Mouse (Mus musculus) limb, embryonic 14.5 days (tissue): ENCODE measurements around the gene Med1. TPM values are rescaled to one million over a fixed set of nuclear protein-coding genes. Genes with fewer than 3 reads are reported as not detected.

Experiments used
- ATAC-seq: fragments of 200-750 bp; cut with Nextera tagmentation; 2 replicates; pipeline ENCODE4 v1.8.0; 2017; ENCODE audit warnings: low read depth, moderate number of reproducible peaks, moderate TSS enrichment; ENCODE audit not compliant: low FRiP score
- DNase-seq: peaks from one replicate; pipeline ENCODE4 v3.0.0-alpha.2; 2015; ENCODE audit warnings: low spot score
- H3K27ac ChIP-seq: fragments of 300-500 bp; sonication (generic); replicated peaks from 2 replicates; pipeline ENCODE4 v1.5.1; 2014; ENCODE audit warnings: low read depth, mild to moderate bottlenecking, low read length, moderate library complexity, mixed read lengths
- H3K27me3 ChIP-seq: fragments of 300-500 bp; sonication (generic); 2 replicates; pipeline ENCODE4 v1.6.1; 2014; ENCODE audit warnings: low read length, mixed read lengths; ENCODE audit not compliant: control insufficient read depth, insufficient read depth
- H3K36me3 ChIP-seq: fragments of 300-500 bp; sonication (generic); 2 replicates; pipeline ENCODE4 v1.6.1; 2014; ENCODE audit warnings: mild to moderate bottlenecking, low read length, moderate library complexity, mixed read lengths; ENCODE audit not compliant: control insufficient read depth, insufficient read depth
- H3K4me1 ChIP-seq: fragments of 300-500 bp; sonication (generic); 2 replicates; pipeline ENCODE4 v1.6.1; 2014; ENCODE audit warnings: antibody characterized with exemption, low read length, mixed read lengths; ENCODE audit not compliant: control insufficient read depth, insufficient read depth
- H3K4me2 ChIP-seq: fragments of 300-500 bp; sonication (generic); replicated peaks from 2 replicates; pipeline ENCODE4 v1.6.1; 2014; ENCODE audit warnings: low read depth, mild to moderate bottlenecking, low read length, moderate library complexity; ENCODE audit not compliant: severe bottlenecking
- H3K4me3 ChIP-seq: fragments of 300-500 bp; sonication (generic); replicated peaks from 2 replicates; pipeline ENCODE4 v1.5.1; 2014; ENCODE audit warnings: low read length
- H3K9ac ChIP-seq: fragments of 300-500 bp; sonication (generic); 2 replicates; pipeline ENCODE4 v1.6.1; 2014; ENCODE audit warnings: mild to moderate bottlenecking, low read depth, low read length, moderate library complexity; ENCODE audit not compliant: severe bottlenecking
- H3K9me3 ChIP-seq: fragments of 300-500 bp; sonication (generic); 2 replicates; pipeline ENCODE4 v1.6.1; 2016; ENCODE audit warnings: low read length; ENCODE audit not compliant: control insufficient read depth
- POLR2A ChIP-seq: fragments of 200-500 bp; IDR thresholded peaks from 2 replicates; pipeline ENCODE4 v1.8.0; 2012; ENCODE audit warnings: inconsistent platforms, mild to moderate bottlenecking, moderate library complexity, borderline replicate concordance; ENCODE audit not compliant: insufficient read depth, insufficient read length; ENCODE audit errors: extremely low read depth
- WGBS: fragments of 180-500 bp; shearing (Covaris S2); extraction: QIAGEN DNeasy Blood & Tissue Kit; methylation state at CpG from one replicate; pipeline ENCODE4 v1.1.7; 2014; 5-methylcytosine and 5-hydroxymethylcytosine counted together
- microRNA-seq: library from miRNA; unstranded; fragments of <30 nt; microRNA quantifications from one replicate; pipeline ENCODE4, GENCODE M21; 2016
- polyA plus RNA-seq, 2 experiments: library from polyadenylated mRNA; depleted of rRNA in 1 of 2; stranded (reverse) in 1 of 2; unstranded in 1 of 2; fragments of >200 nt; fragmentation: Nextera tagmentation in 1 of 2; extraction: Ambion mirVana in 1 of 2; gene quantifications; 2 replicates each; pipeline versions ENCODE4 v1.2.1 to v1.2.3; 2012 to 2014

Med1 gene
- polyA plus RNA-seq, 2 experiments: 28.5 to 51.3 TPM

GRCm38 (mm10) chr11:98123424-98123823 is 69.7 kb downstream of the Med1 start:
- DNase-seq: no peak
- Histone ChIP-seq H3K9me3 (no peaks in the 10 kb centered on the region), H3K4me2 (no peak overlapping the region), H3K36me3 (peaks cover 27% of the 10 kb centered on the region), H3K4me1 (no peaks in the 10 kb centered on the region), H3K27ac (no peak overlapping the region), H3K9ac (no peak overlapping the region), H3K4me3 (no peak overlapping the region), H3K27me3 (no peaks in the 10 kb centered on the region)
- no peak for ATAC-seq
- TF ChIP-seq POLR2A: no peak
- 89% methylated on average over 5 of the region's 5 CpGs for WGBS

GRCm38 (mm10) chr11:98114363-98114762 is 78.7 kb downstream of the Med1 start:
- Histone ChIP-seq H3K36me3 (peaks cover 53% of the 10 kb centered on the region), H3K9me3 (no peaks in the 10 kb centered on the region), H3K4me3 (no peak overlapping the region), H3K4me1 (no peaks in the 10 kb centered on the region), H3K9ac (no peak overlapping the region), H3K27me3 (no peaks in the 10 kb centered on the region), H3K4me2 (no peak overlapping the region), H3K27ac (no peak overlapping the region)
- 82% methylated on average over 1 of the region's 1 CpGs for WGBS
- DNase-seq (no peak), ATAC-seq (no peak)
- TF ChIP-seq POLR2A: no peak

GRCm38 (mm10) chr11:98113504-98113903 is 79.6 kb downstream of the Med1 start:
- Histone ChIP-seq H3K4me2 (no peak overlapping the region), H3K9ac (no peak overlapping the region), H3K4me1 (no peaks in the 10 kb centered on the region), H3K27me3 (no peaks in the 10 kb centered on the region), H3K4me3 (no peak overlapping the region), H3K27ac (no peak overlapping the region), H3K36me3 (peaks cover 59% of the 10 kb centered on the region), H3K9me3 (no peaks in the 10 kb centered on the region)
- no peak for DNase-seq
- no peak for TF ChIP-seq POLR2A
- no peak for ATAC-seq
- 71% methylated on average over 4 of the region's 4 CpGs for WGBS

- Histone ChIP-seq H3K4me3 (no peak overlapping the region), H3K4me2 (no peak overlapping the region), H3K27ac (no peak overlapping the region), H3K9ac (no peak overlapping the region), H3K9me3 (no peaks in the 10 kb centered on the region), H3K36me3 (peaks cover 83% of the 10 kb centered on the region), H3K27me3 (no peaks in the 10 kb centered on the region), H3K4me1 (no peaks in the 10 kb centered on the region)
- DNase-seq (no peak), ATAC-seq (no peak)
- 82% methylated on average over 5 of the region's 5 CpGs for WGBS
- TF ChIP-seq POLR2A: no peak
Observed at GRCm38 (mm10) chr11:98109706-98110105, 83.4 kb downstream of the Med1 start.

Small RNAs within 50 kb of the gene (microRNA-seq; reads per million reads assigned to microRNA genes)
- not detected for gene Gm27399

Other genes starting within 250 kb of the Med1 start
- 1.0 and 1.1 TPM in 2 replicates for gene Plxdc1, start 206.8 kb downstream of the Med1 start, polyA plus RNA-seq (2012; rRNA removed)
- gene Plxdc1, start 206.8 kb downstream of the Med1 start, polyA plus RNA-seq (2014; fragmentation: Nextera tagmentation; extraction: Ambion mirVana): 1.1 and 1.7 TPM in 2 replicates
- gene Arl5c, start 197.1 kb downstream of the Med1 start, polyA plus RNA-seq (2012; rRNA removed): 2.4 and 2.7 TPM in 2 replicates
- gene Arl5c, start 197.1 kb downstream of the Med1 start, polyA plus RNA-seq (2014; fragmentation: Nextera tagmentation; extraction: Ambion mirVana): 6.1 and 7.4 TPM in 2 replicates
- gene Cacnb1, start 170.3 kb downstream of the Med1 start, polyA plus RNA-seq (2012; rRNA removed): 51.4 and 54.1 TPM in 2 replicates
- 20.9 and 21.5 TPM in 2 replicates for gene Cacnb1, start 170.3 kb downstream of the Med1 start, polyA plus RNA-seq (2014; fragmentation: Nextera tagmentation; extraction: Ambion mirVana)
- gene Rpl19, start 166.6 kb downstream of the Med1 start, polyA plus RNA-seq (2012; rRNA removed): 1,201 and 1,869 TPM in 2 replicates
- 1,151 and 1,199 TPM in 2 replicates for gene Rpl19, start 166.6 kb downstream of the Med1 start, polyA plus RNA-seq (2014; fragmentation: Nextera tagmentation; extraction: Ambion mirVana)
- 1.4 and 1.6 TPM in 2 replicates for gene Stac2, start 139.8 kb downstream of the Med1 start, polyA plus RNA-seq (2012; rRNA removed)
- 0.70 and 1.0 TPM in 2 replicates for gene Stac2, start 139.8 kb downstream of the Med1 start, polyA plus RNA-seq (2014; fragmentation: Nextera tagmentation; extraction: Ambion mirVana)
- gene Fbxl20, start 42.9 kb downstream of the Med1 start, polyA plus RNA-seq (2012; rRNA removed): 18.4 and 22.5 TPM in 2 replicates
- gene Fbxl20, start 42.9 kb downstream of the Med1 start, polyA plus RNA-seq (2014; fragmentation: Nextera tagmentation; extraction: Ambion mirVana): 17.8 and 18.4 TPM in 2 replicates
- 25.7 and 27.0 TPM in 2 replicates for gene Cdk12, start 9.8 kb upstream of the Med1 start, polyA plus RNA-seq (2012; rRNA removed)
- gene Cdk12, start 9.8 kb upstream of the Med1 start, polyA plus RNA-seq (2014; fragmentation: Nextera tagmentation; extraction: Ambion mirVana): 13.6 and 14.5 TPM in 2 replicates
- 0.14 and 0.52 TPM in 2 replicates for gene Neurod2, start 136.4 kb upstream of the Med1 start, polyA plus RNA-seq (2012; rRNA removed)
- not detected in 2 replicates for gene Neurod2, start 136.4 kb upstream of the Med1 start, polyA plus RNA-seq (2014; fragmentation: Nextera tagmentation; extraction: Ambion mirVana)
- gene Ppp1r1b, start 155.1 kb upstream of the Med1 start, polyA plus RNA-seq (2012; rRNA removed): 3.5 and 3.6 TPM in 2 replicates
- 2.9 and 3.6 TPM in 2 replicates for gene Ppp1r1b, start 155.1 kb upstream of the Med1 start, polyA plus RNA-seq (2014; fragmentation: Nextera tagmentation; extraction: Ambion mirVana)
- 78.2 and 116 TPM in 2 replicates for gene Stard3, start 165.1 kb upstream of the Med1 start, polyA plus RNA-seq (2012; rRNA removed)
- 36.9 and 42.6 TPM in 2 replicates for gene Stard3, start 165.1 kb upstream of the Med1 start, polyA plus RNA-seq (2014; fragmentation: Nextera tagmentation; extraction: Ambion mirVana)
- 12.3 and 13.2 TPM in 2 replicates for gene Tcap, start 190.5 kb upstream of the Med1 start, polyA plus RNA-seq (2012; rRNA removed)
- 10.9 and 18.1 TPM in 2 replicates for gene Tcap, start 190.5 kb upstream of the Med1 start, polyA plus RNA-seq (2014; fragmentation: Nextera tagmentation; extraction: Ambion mirVana)
- 1.4 and 2.2 TPM in 2 replicates for gene Pnmt, start 193.2 kb upstream of the Med1 start, polyA plus RNA-seq (2012; rRNA removed)
- 0.51 and 1.3 TPM in 2 replicates for gene Pnmt, start 193.2 kb upstream of the Med1 start, polyA plus RNA-seq (2014; fragmentation: Nextera tagmentation; extraction: Ambion mirVana)
- 19.2 and 24.2 TPM in 2 replicates for gene Pgap3, start 207.2 kb upstream of the Med1 start, polyA plus RNA-seq (2012; rRNA removed)
- 9.2 and 11.4 TPM in 2 replicates for gene Pgap3, start 207.2 kb upstream of the Med1 start, polyA plus RNA-seq (2014; fragmentation: Nextera tagmentation; extraction: Ambion mirVana)
- gene Erbb2, start 219.2 kb upstream of the Med1 start, polyA plus RNA-seq (2012; rRNA removed): 51.1 and 64.3 TPM in 2 replicates
- gene Erbb2, start 219.2 kb upstream of the Med1 start, polyA plus RNA-seq (2014; fragmentation: Nextera tagmentation; extraction: Ambion mirVana): 73.6 and 79.7 TPM in 2 replicates
- gene Mien1, start 245.7 kb upstream of the Med1 start, polyA plus RNA-seq (2012; rRNA removed): 44.8 and 48.5 TPM in 2 replicates
- gene Mien1, start 245.7 kb upstream of the Med1 start, polyA plus RNA-seq (2014; fragmentation: Nextera tagmentation; extraction: Ambion mirVana): 84.8 and 86.8 TPM in 2 replicates